Mouse (Mus musculus): Measurements from ENCODE around the gene Mrpl47. TPM values are rescaled to one million over a fixed set of nuclear protein-coding genes. Genes with fewer than 3 reads are reported as not detected.
A peak's percentile ranks its signal among the peaks of the same experiment; 100 is the strongest.
"Not testable (repeated sequence)": the region's sequence is repeated elsewhere in the genome, so short reads cannot be mapped to it uniquely, and the experiment has no call there.

Mrpl47 gene
- polyA plus RNA-seq, 1 experiment from 2014 or later: 16.1 TPM

- peak; percentile 100 for DNase-seq (ENCODE audit: low spot score)
- H3K9me3 ChIP-seq (ENCODE audit: low read length): no peaks in the 10 kb centered on the region
- peak within 1 kb of the TSS; percentile 95 for H3K4me2 ChIP-seq (replicated peaks; ENCODE audit: low read depth, low read length)
- H3K27ac ChIP-seq (ENCODE audit: low read length): peak within 1 kb of the TSS; percentile 82
- under 1% methylated on average over 62 of the region's 62 CpGs for WGBS
- H3K4me1 ChIP-seq (ENCODE audit: insufficient read depth, low read depth, low read length): peaks cover 7% of the 10 kb centered on the region; the same call in 1 of the 2 replicates
- H3K27me3 ChIP-seq (replicated peaks; ENCODE audit: insufficient read depth, low read length): no peaks in the 10 kb centered on the region
- no peak for TF ChIP-seq EP300 (IDR thresholded peaks at IDR 0.05)
- no peak for TF ChIP-seq CTCF (IDR thresholded peaks at IDR 0.05)
- peak within 1 kb of the TSS; percentile 85 for H3K4me3 ChIP-seq (ENCODE audit: low read depth, low read length)
- H3K36me3 ChIP-seq (ENCODE audit: insufficient read depth, low read length): peaks cover 5% of the 10 kb centered on the region; the same call in 1 of the 2 replicates
- H3K9ac ChIP-seq (replicated peaks; ENCODE audit: low read depth): peak within 1 kb of the TSS; percentile 74
- ATAC-seq: peak; percentile 99
These were observed 897 bp downstream of the Mrpl47 start, which contains the start of gene Ndufb5 for GRCm38 (mm10) chr3:32736244-32737171. TSS of gene Ndufb5 (plus strand) at chr3:32736990.

DNA sequence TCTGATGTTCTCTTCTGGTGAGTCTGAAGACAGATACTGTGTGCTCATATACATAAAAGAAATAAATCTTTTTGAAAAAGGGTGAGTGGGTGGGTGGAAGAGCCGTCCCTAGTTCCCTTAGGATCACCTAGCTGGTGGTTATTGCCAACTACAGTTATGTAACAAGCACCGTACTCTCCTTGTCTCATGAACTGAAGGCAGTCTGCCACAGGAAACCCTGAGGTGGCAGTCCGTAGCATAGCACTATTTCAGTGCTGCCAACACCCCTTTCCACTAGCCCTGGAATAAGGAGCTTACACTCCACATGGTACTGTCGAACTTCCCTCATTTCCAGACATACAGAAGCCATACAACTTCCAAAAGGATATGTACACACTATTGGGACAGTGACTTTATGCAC is 9.5 kb downstream of the Mrpl47 start:
- TF ChIP-seq CTCF (IDR thresholded peaks at IDR 0.05): no peak
- WGBS: 82% methylated on average over 4 of the region's 4 CpGs
- Histone ChIP-seq H3K4me3 (ENCODE audit: low read depth, low read length) (no peak overlapping the region), H3K27ac (ENCODE audit: low read length) (no peak overlapping the region), H3K36me3 (ENCODE audit: insufficient read depth, low read length) (peaks cover 37% of the 10 kb centered on the region), H3K9ac (replicated peaks; ENCODE audit: low read depth) (no peak overlapping the region), H3K4me2 (replicated peaks; ENCODE audit: low read depth, low read length) (no peak overlapping the region), H3K9me3 (ENCODE audit: low read length) (no peaks in the 10 kb centered on the region), H3K27me3 (replicated peaks; ENCODE audit: insufficient read depth, low read length) (no peaks in the 10 kb centered on the region), H3K4me1 (ENCODE audit: insufficient read depth, low read depth, low read length) (no peaks in the 10 kb centered on the region)
- DNase-seq (ENCODE audit: low spot score) (no peak), ATAC-seq (no peak)

- Histone ChIP-seq H3K27ac (ENCODE audit: low read length) (no peak overlapping the region), H3K27me3 (replicated peaks; ENCODE audit: insufficient read depth, low read length) (no peaks in the 10 kb centered on the region), H3K4me3 (ENCODE audit: low read depth, low read length) (no peak overlapping the region), H3K4me2 (replicated peaks; ENCODE audit: low read depth, low read length) (no peak overlapping the region), H3K9me3 (ENCODE audit: low read length) (no peaks in the 10 kb centered on the region), H3K9ac (replicated peaks; ENCODE audit: low read depth) (no peak overlapping the region), H3K4me1 (ENCODE audit: insufficient read depth, low read depth, low read length) (no peaks in the 10 kb centered on the region), H3K36me3 (ENCODE audit: insufficient read depth, low read length) (peaks cover 37% of the 10 kb centered on the region)
- ATAC-seq (no peak), DNase-seq (ENCODE audit: low spot score) (no peak)
- no peak for TF ChIP-seq CTCF (IDR thresholded peaks at IDR 0.05)
- no peak for TF ChIP-seq EP300 (IDR thresholded peaks at IDR 0.05)
- WGBS: 86% methylated on average over 5 of the region's 5 CpGs
These were observed 11.5 kb downstream of the Mrpl47 start for GRCm38 (mm10) chr3:32725951-32726350.

GRCm38 (mm10) chr3:32724191-32724590 is 13.2 kb downstream of the Mrpl47 start:
- Histone ChIP-seq H3K4me3 (ENCODE audit: low read depth, low read length) (no peak overlapping the region), H3K27me3 (replicated peaks; ENCODE audit: insufficient read depth, low read length) (no peaks in the 10 kb centered on the region), H3K9me3 (ENCODE audit: low read length) (no peaks in the 10 kb centered on the region), H3K9ac (replicated peaks; ENCODE audit: low read depth) (no peak overlapping the region), H3K4me1 (ENCODE audit: insufficient read depth, low read depth, low read length) (no peaks in the 10 kb centered on the region), H3K27ac (ENCODE audit: low read length) (no peak overlapping the region), H3K36me3 (ENCODE audit: insufficient read depth, low read length) (peaks cover 40% of the 10 kb centered on the region; the same call in 1 of the 2 replicates), H3K4me2 (replicated peaks; ENCODE audit: low read depth, low read length) (no peak overlapping the region)
- WGBS: 96% methylated on average over 7 of the region's 7 CpGs
- DNase-seq (ENCODE audit: low spot score): no peak
- TF ChIP-seq CTCF (IDR thresholded peaks at IDR 0.05) (no peak), EP300 (IDR thresholded peaks at IDR 0.05) (no peak)
- no peak for ATAC-seq

DNA sequence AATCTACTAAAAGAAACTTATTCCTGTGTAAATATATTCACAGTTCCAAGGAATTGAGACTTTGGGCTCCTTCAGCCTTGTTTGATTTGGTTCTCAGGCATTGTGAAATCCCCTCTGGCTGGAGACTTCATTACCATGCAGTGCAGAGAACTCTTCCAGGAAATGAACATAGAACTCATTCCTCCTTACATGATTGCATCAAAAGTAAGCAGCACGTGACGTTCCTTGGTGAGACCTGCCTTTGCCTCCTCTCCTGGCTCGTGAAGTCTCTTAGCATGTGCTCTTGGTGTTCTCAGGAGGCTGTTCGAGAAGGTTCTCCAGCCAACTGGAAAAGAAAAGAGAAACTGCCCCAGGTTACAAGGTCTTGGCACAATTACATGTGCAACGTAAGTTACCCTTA is 19.1 kb downstream of the Mrpl47 start:
- WGBS: 72% methylated on average over 5 of the region's 5 CpGs
- Histone ChIP-seq H3K9me3 (ENCODE audit: low read length) (no peaks in the 10 kb centered on the region), H3K27ac (ENCODE audit: low read length) (no peak overlapping the region), H3K27me3 (replicated peaks; ENCODE audit: insufficient read depth, low read length) (no peaks in the 10 kb centered on the region), H3K4me3 (ENCODE audit: low read depth, low read length) (no peak overlapping the region), H3K4me1 (ENCODE audit: insufficient read depth, low read depth, low read length) (no peaks in the 10 kb centered on the region), H3K9ac (replicated peaks; ENCODE audit: low read depth) (no peak overlapping the region), H3K4me2 (replicated peaks; ENCODE audit: low read depth, low read length) (no peak overlapping the region), H3K36me3 (ENCODE audit: insufficient read depth, low read length) (peaks cover 41% of the 10 kb centered on the region; the same call in 1 of the 2 replicates)
- no peak for TF ChIP-seq CTCF (IDR thresholded peaks at IDR 0.05)
- TF ChIP-seq EP300 (IDR thresholded peaks at IDR 0.05): peak; percentile 84
- peak; percentile 91 for DNase-seq (ENCODE audit: low spot score)
- peak; percentile 96 for ATAC-seq

DNA sequence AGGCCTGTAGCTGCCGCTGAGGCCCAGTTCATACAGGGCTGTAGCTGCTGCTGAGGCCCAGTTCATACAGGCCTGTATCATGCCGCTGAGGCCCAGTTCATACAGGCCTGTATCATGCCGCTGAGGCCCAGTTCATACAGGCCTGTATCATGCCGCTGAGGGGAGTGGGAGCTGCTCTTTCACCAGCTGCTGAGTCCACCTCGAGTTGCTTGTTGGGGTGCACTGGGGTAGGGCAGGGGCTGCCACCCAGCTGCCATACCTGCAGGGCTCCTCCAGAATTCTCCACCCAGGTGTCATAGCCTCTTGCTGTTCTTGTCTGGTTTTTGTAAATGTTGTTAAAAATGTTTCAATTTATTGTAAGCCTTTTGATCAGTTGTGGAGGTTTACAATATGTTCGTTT is 20.0 kb downstream of the Mrpl47 start:
- 96% methylated on average over 6 of the region's 6 CpGs for WGBS
- Histone ChIP-seq H3K27ac (ENCODE audit: low read length) (peak overlapping the region; percentile 14; the same call in 1 of the 2 replicates), H3K36me3 (ENCODE audit: insufficient read depth, low read length) (peaks cover 35% of the 10 kb centered on the region; the same call in 1 of the 2 replicates)
- not testable (repeated sequence) for H3K9ac ChIP-seq (replicated peaks; ENCODE audit: low read depth); DNase-seq (ENCODE audit: low spot score); H3K4me1 ChIP-seq (ENCODE audit: insufficient read depth, low read depth, low read length); H3K9me3 ChIP-seq (ENCODE audit: low read length); H3K4me2 ChIP-seq (replicated peaks; ENCODE audit: low read depth, low read length); H3K27me3 ChIP-seq (replicated peaks; ENCODE audit: insufficient read depth, low read length); H3K4me3 ChIP-seq (ENCODE audit: low read depth, low read length); ATAC-seq
